Mouse (Mus musculus): ENCODE results near the gene Olfr693. TPM values are rescaled to one million over a fixed set of nuclear protein-coding genes. Genes with fewer than 3 reads are reported as not detected.

Olfr693 gene
- polyA plus RNA-seq (2014; fragmentation: Illumina TruSeq; extraction: RNeasy Lipid Tissue Mini Kit (QIAGEN cat#74804); ENCODE audit: low read depth, low replicate concordance), result not detected

GRCm38 (mm10) chr7:106680484-106680883, at the start of gene Olfr693:
TSS of gene Olfr693 (minus strand) at chr7:106680584.

GRCm38 (mm10) chr7:106716296-106716695, 35.9 kb upstream of the Olfr693 start, which contains the start of gene Olfr695:
TSS of gene Olfr695 (minus strand) at chr7:106716396.

GRCm38 (mm10) chr7:106691714-106692113, 11.3 kb upstream of the Olfr693 start, which contains the start of gene Olfr694:
TSS of gene Olfr694 (minus strand) at chr7:106691814.

Other genes with a start within 250 kb of the Olfr693 start
- not detected for gene Olfr694, start 11.2 kb upstream of the Olfr693 start, polyA plus RNA-seq (2014; fragmentation: Illumina TruSeq; extraction: RNeasy Lipid Tissue Mini Kit (QIAGEN cat#74804); ENCODE audit: low read depth, low replicate concordance)
- not detected for gene Olfr695, start 35.8 kb upstream of the Olfr693 start, polyA plus RNA-seq (2014; fragmentation: Illumina TruSeq; extraction: RNeasy Lipid Tissue Mini Kit (QIAGEN cat#74804); ENCODE audit: low read depth, low replicate concordance)
- not detected for gene Olfr697, start 61.9 kb upstream of the Olfr693 start, polyA plus RNA-seq (2014; fragmentation: Illumina TruSeq; extraction: RNeasy Lipid Tissue Mini Kit (QIAGEN cat#74804); ENCODE audit: low read depth, low replicate concordance)
- gene Olfr698, start 74.8 kb upstream of the Olfr693 start, polyA plus RNA-seq (2014; fragmentation: Illumina TruSeq; extraction: RNeasy Lipid Tissue Mini Kit (QIAGEN cat#74804); ENCODE audit: low read depth, low replicate concordance), result not detected
- gene Olfr699, start 112.6 kb upstream of the Olfr693 start, polyA plus RNA-seq (2014; fragmentation: Illumina TruSeq; extraction: RNeasy Lipid Tissue Mini Kit (QIAGEN cat#74804); ENCODE audit: low read depth, low replicate concordance), result not detected
- gene Olfr700, start 128.2 kb upstream of the Olfr693 start, polyA plus RNA-seq (2014; fragmentation: Illumina TruSeq; extraction: RNeasy Lipid Tissue Mini Kit (QIAGEN cat#74804); ENCODE audit: low read depth, low replicate concordance), result not detected
- not detected for gene Olfr701, start 133.5 kb upstream of the Olfr693 start, polyA plus RNA-seq (2014; fragmentation: Illumina TruSeq; extraction: RNeasy Lipid Tissue Mini Kit (QIAGEN cat#74804); ENCODE audit: low read depth, low replicate concordance)
- gene Olfr702, start 153.3 kb upstream of the Olfr693 start, polyA plus RNA-seq (2014; fragmentation: Illumina TruSeq; extraction: RNeasy Lipid Tissue Mini Kit (QIAGEN cat#74804); ENCODE audit: low read depth, low replicate concordance), result not detected
- gene Olfr703, start 162.8 kb upstream of the Olfr693 start, polyA plus RNA-seq (2014; fragmentation: Illumina TruSeq; extraction: RNeasy Lipid Tissue Mini Kit (QIAGEN cat#74804); ENCODE audit: low read depth, low replicate concordance), result not detected
- not detected for gene Olfr704, start 182.6 kb upstream of the Olfr693 start, polyA plus RNA-seq (2014; fragmentation: Illumina TruSeq; extraction: RNeasy Lipid Tissue Mini Kit (QIAGEN cat#74804); ENCODE audit: low read depth, low replicate concordance)
- gene Olfr705, start 196.3 kb upstream of the Olfr693 start, polyA plus RNA-seq (2014; fragmentation: Illumina TruSeq; extraction: RNeasy Lipid Tissue Mini Kit (QIAGEN cat#74804); ENCODE audit: low read depth, low replicate concordance), result not detected
- gene Olfr706, start 207.6 kb upstream of the Olfr693 start, polyA plus RNA-seq (2014; fragmentation: Illumina TruSeq; extraction: RNeasy Lipid Tissue Mini Kit (QIAGEN cat#74804); ENCODE audit: low read depth, low replicate concordance), result not detected
- gene Olfr707, start 220.7 kb upstream of the Olfr693 start, polyA plus RNA-seq (2014; fragmentation: Illumina TruSeq; extraction: RNeasy Lipid Tissue Mini Kit (QIAGEN cat#74804); ENCODE audit: low read depth, low replicate concordance), result not detected
- not detected for gene Olfr1532-ps1, start 227.4 kb upstream of the Olfr693 start, polyA plus RNA-seq (2014; fragmentation: Illumina TruSeq; extraction: RNeasy Lipid Tissue Mini Kit (QIAGEN cat#74804); ENCODE audit: low read depth, low replicate concordance)

Data from sigmoid colon, adult 10 weeks (tissue).